Mouse (Mus musculus) MEL (cell line): Measurements from ENCODE around the gene Krt82.

Experiments used
- CTCF ChIP-seq, 3 experiments: IDR thresholded peaks in 2 of 3; conservative IDR thresholded peaks in 1 of 3; 2 replicates each; pipeline ENCODE4 v1.5.1; 2011 to 2012; ENCODE audit warnings: low read length in 3 of 3, low read depth in 2 of 3, mild to moderate bottlenecking in 2 of 3, improper control_type of control experiment in 1 of 3, inconsistent platforms in 1 of 3, mixed read lengths in 1 of 3, moderate library complexity in 1 of 3; ENCODE audit not compliant: control insufficient read depth in 1 of 3, insufficient read depth in 1 of 3, poor library complexity in 1 of 3, severe bottlenecking in 1 of 3
- EP300 ChIP-seq, 2 experiments: IDR thresholded peaks; 2 replicates each; pipeline ENCODE4 v1.6.1; 2011; ENCODE audit warnings: improper control_type of control experiment in 2 of 2, low read length in 2 of 2, low read depth in 1 of 2, mild to moderate bottlenecking in 1 of 2
- ETS1 ChIP-seq: IDR thresholded peaks from 2 replicates; pipeline ENCODE4 v1.6.1; 2012; ENCODE audit warnings: low read depth, mild to moderate bottlenecking, inconsistent platforms, low read length, improper control_type of control experiment, moderate library complexity
- GATA1 ChIP-seq: IDR thresholded peaks from 2 replicates; pipeline ENCODE4 v1.6.1; 2011; ENCODE audit warnings: low read depth, low read length, improper control_type of control experiment
- HCFC1 ChIP-seq: IDR thresholded peaks from 2 replicates; pipeline ENCODE4 v1.6.1; 2012; ENCODE audit warnings: low read depth, mild to moderate bottlenecking, inconsistent platforms, low read length, improper control_type of control experiment, moderate library complexity
- MAFK ChIP-seq: IDR thresholded peaks from 2 replicates; pipeline ENCODE4 v1.6.1; 2011; ENCODE audit warnings: low read depth, mild to moderate bottlenecking, low read length, improper control_type of control experiment, borderline replicate concordance
- MYC ChIP-seq: IDR thresholded peaks from 2 replicates; pipeline ENCODE4 v1.6.1; 2011; ENCODE audit warnings: low read depth, mild to moderate bottlenecking, low read length, improper control_type of control experiment, moderate library complexity
- POLR2A ChIP-seq, 2 experiments: IDR thresholded peaks; 2 replicates each; pipeline ENCODE4 v1.6.1; 2011 to 2012; ENCODE audit warnings: low read length in 2 of 2, mild to moderate bottlenecking in 2 of 2, control low read depth in 1 of 2, improper control_type of control experiment in 1 of 2, low read depth in 1 of 2, moderate library complexity in 1 of 2; ENCODE audit not compliant: control insufficient read depth in 1 of 2, insufficient read depth in 1 of 2, poor library complexity in 1 of 2
- POLR2AphosphoS2 ChIP-seq: IDR thresholded peaks from 2 replicates; pipeline ENCODE4 v1.6.1; 2011; ENCODE audit warnings: low read length, improper control_type of control experiment
- TAL1 ChIP-seq: IDR thresholded peaks from 2 replicates; pipeline ENCODE4 v1.6.1; 2012; ENCODE audit warnings: mild to moderate bottlenecking, inconsistent platforms, low read length, moderate library complexity, mixed read lengths
- USF2 ChIP-seq, 2 experiments: IDR thresholded peaks; 2 replicates each; pipeline ENCODE4 v1.6.1; 2011 to 2012; ENCODE audit warnings: improper control_type of control experiment in 2 of 2, low read length in 2 of 2, borderline replicate concordance in 1 of 2, inconsistent platforms in 1 of 2, low read depth in 1 of 2, mild to moderate bottlenecking in 1 of 2; ENCODE audit not compliant: insufficient read depth in 1 of 2

DNA sequence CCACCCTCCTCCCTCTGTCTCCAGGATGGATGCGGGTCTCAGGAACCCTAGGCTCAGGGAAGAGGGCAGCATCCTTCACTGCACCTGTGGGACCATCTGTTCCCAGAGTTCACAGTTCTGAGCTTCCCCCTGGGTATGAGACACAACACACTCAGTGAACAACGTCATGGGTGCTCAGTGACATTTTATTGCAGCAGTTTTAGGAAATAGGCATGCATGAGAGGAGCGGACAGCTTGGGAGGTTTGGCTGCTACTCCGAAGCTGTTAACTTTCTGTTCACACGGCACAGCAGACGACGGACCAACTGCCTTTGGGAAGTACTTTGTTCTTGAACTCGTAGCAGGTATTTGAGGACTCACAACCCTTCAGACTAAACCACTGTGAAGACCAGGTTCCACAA lies 1.7 kb upstream of the Krt82 start:
- no peak for TF ChIP-seq MYC
- TF ChIP-seq CTCF (IDR thresholded peaks at IDR 0.05 in 2 of 3, conservative IDR thresholded peaks at IDR 0.05 in 1 of 3; ENCODE audit: control insufficient read depth in 1 of 3, insufficient read depth in 1 of 3, low read depth in 2 of 3, low read length in 3 of 3, poor library complexity in 1 of 3, severe bottlenecking in 1 of 3) = no peak
- TF ChIP-seq POLR2A (IDR thresholded peaks at IDR 0.05; ENCODE audit: control insufficient read depth in 1 of 2, insufficient read depth in 1 of 2, low read depth in 1 of 2, low read length in 2 of 2, poor library complexity in 1 of 2) = no peak
- TF ChIP-seq GATA1 = no peak
- TF ChIP-seq USF2 (IDR thresholded peaks at IDR 0.05; ENCODE audit: borderline replicate concordance in 1 of 2, insufficient read depth in 1 of 2, low read depth in 1 of 2, low read length in 2 of 2) = no peak
- TF ChIP-seq HCFC1 = no peak
- TF ChIP-seq EP300 (IDR thresholded peaks at IDR 0.05; ENCODE audit: low read depth in 1 of 2, low read length in 2 of 2) = no peak
- no peak for TF ChIP-seq POLR2AphosphoS2
- no peak for TF ChIP-seq MAFK
- no peak for TF ChIP-seq TAL1
- TF ChIP-seq ETS1 = no peak
